Mouse (Mus musculus) gastrocnemius, postnatal 10 days (tissue): ENCODE measurements at regions not wholly inside any gene's neighbourhood (a gene's known extent, or its start where the extent isn't known, plus 50 kb on each side); places are given as distances from the start of the nearest gene placed in this dataset.
"Not testable (repeated sequence)": the region's sequence is repeated elsewhere in the genome, so short reads cannot be mapped to it uniquely, and the experiment has no call there.

Experiments
- DNase-seq: peaks from one replicate; pipeline ENCODE4 v3.0.0; 2021; ENCODE audit warnings: mixed read lengths

DNA sequence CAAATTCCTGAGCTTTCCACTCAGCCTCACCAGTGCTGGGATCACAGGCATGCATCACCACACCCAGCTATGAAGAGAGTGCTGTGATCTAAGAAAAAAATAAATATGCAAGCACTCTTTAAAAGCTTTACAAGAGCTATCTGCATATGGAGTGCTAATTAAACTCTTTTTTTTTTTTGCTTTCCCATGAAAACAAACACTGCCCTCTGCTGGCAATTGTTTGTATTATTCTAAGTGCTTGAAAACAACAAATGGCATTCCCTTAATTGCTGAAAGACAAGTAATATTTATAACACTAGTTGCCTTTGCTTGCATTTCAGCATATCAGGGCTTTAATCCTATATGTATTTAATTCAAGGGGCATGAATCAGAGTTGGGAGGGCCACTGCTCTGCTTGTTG, 91.8 kb downstream of the 5730507C01Rik start:
- DNase-seq = peak; percentile 2

DNA sequence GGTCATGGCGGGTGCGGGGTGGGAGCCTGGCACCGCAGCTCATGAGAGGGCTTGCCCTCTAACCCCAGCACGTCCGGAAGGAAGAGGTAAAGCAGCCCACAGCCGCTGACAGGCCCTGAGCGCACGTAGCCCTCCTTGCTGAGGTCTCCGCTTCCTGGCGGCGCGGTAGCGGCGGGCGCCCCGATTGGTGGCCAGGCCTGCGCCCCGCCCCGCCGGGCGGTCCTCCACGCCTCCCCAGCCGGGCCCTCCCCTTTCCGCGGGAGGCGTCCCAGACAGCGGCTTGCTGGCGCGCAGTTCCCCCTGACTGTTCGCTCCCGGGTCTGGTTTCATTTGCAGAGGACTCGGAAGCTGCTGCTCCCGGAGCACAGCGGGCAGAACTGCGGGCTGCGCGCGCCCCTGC, 95.5 kb downstream of the 5730507C01Rik start:
- peak; percentile 60 for DNase-seq

DNA sequence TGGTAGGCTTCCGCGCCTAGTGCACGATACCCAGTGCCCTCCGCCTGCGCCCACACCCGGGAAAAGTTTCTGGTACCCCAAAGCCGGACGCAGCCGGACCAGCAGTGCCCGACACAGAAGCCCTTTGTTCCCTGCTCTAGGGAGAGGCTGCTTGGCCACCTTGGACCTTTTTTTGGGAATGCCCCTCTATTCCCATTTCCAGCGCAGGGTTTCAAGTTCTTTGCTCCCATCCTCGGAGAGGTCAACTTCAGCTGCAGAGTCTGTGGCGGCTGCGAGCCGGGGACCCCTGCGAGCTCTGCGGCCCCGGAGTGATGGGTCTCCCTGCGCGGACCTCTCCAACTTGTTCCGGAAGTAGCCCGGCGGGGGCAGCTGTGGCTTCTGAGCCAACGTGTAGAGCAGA, 96.3 kb downstream of the 5730507C01Rik start:
- DNase-seq = not testable (repeated sequence)
